Mouse (Mus musculus) stomach, postnatal 0 days (tissue): ENCODE results near the gene Mlh3.

Experiments used
- CTCF ChIP-seq: IDR thresholded peaks from 2 replicates; pipeline ENCODE4 v1.5.1; 2016; ENCODE audit warnings: antibody characterized with exemption, low read depth, mild to moderate bottlenecking, moderate library complexity
- EP300 ChIP-seq: optimal IDR thresholded peaks from 2 replicates; pipeline ENCODE3; 2016; ENCODE audit warnings: antibody characterized with exemption

DNA sequence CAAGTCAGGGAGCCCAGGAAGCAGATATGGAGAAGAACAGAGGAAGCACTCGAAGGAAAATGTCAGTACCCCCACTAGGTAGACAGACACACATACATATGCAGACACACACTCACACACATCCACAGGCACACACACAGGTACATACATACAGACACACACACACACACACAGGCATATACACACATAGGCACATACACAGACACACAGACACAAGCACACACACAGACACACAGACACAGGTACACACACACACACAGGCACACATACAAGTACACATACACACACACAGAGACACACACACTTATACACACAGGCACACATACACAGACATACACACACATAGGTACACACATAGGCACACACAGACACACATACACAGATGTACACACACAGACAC, 70.4 kb downstream of the Mlh3 start:
- TF ChIP-seq CTCF (no peak), EP300 (no peak)
